Mouse (Mus musculus): Measurements from ENCODE around the gene Arhgap45. TPM values are rescaled to one million over a fixed set of nuclear protein-coding genes. Genes with fewer than 3 reads are reported as not detected.
"Not testable (repeated sequence)": the region's sequence is repeated elsewhere in the genome, so short reads cannot be mapped to it uniquely, and the experiment has no call there.

The Arhgap45 gene
- total RNA-seq, 2 experiments from 2014 or later = 7.1 to 8.5 TPM

DNA sequence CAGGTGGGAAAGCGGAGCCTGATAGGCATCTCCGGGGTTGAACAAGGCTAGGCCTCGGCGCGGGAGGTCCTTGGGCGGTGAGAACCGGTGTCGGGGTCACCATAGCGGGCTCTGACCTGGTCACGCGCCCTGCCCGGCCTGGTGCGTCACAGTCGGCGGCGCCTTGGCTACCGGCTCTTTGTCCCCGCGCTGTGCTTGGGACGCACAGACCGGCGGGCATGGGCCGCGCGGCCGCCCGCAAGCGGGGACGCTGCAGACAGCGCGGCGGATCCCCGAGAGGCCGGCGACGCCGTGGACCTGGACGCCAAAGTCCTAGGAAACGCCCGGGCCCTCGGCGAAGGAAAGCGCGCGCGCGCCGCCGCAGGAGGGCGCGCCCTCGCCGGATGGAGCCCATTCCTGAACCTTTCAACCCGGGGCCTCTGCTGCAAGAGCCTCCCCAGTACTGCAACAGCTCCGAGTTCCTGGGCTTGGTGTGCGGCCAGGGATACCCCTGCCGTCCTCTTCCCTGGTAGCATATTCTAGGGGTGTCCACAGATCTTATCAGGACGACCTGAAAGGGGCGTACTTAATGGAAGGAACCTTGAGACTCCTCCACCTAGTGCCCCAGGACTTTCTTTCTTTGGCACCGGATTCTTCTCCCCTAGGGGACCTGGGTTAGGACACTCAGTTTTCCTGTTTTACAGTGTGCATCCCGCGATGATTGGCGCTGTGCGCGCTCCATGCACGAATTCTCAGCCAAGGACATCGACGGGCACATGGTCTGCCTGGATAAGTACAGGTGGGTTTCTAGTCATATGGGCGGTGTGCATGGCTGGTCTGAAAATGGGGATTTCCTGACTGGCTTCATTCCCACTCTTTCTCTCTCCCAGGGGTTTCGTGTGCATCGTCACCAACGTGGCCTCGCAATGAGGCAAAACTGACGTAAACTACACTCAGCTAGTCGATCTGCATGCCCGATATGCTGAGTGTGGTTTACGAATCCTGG, 37.7 kb downstream of the Arhgap45 start:
- peak; percentile 48 to 62 for DNase-seq (ENCODE audit: low spot score in 2 of 2)

DNA sequence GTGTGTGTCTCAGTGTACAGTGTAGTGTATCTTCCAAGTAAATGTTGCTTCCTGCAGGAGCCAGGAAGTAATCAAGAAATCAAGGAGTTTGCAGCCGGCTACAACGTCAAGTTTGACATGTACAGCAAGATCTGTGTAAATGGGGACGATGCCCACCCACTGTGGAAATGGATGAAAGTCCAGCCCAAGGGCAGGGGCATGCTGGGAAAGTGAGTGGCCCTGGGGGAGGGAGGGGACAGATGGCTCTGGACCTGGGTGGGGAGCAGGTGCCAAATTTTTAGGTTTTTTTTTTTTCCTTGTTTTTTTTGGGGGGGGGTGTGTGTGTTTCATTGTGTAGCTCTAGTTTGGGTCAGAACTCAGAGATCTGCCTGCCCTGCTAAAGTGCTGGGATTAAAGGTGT, 38.5 kb downstream of the Arhgap45 start:
- not testable (repeated sequence) for DNase-seq (ENCODE audit: low spot score in 2 of 2)

DNA sequence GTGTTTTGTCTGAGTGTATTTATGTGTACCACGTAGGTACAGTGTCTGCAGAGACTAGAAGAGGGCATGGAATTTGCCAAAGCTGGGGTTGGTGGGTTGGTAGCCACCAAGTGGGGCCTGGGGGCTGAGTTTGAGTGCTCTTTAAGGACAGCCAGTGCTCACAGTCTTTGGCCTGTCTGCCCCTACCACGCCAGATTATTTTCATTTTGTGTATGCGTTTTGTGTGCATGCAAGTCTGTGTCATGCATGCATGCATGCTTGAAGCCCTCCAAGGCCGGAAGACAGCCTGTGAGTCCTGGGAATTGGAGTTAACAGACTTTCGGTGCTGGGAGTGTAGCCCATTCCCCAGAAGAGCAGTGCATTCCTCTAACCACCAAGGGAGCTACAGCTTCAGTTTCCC, 38.9 kb downstream of the Arhgap45 start:
- DNase-seq (ENCODE audit: low spot score in 2 of 2) = no peak

DNA sequence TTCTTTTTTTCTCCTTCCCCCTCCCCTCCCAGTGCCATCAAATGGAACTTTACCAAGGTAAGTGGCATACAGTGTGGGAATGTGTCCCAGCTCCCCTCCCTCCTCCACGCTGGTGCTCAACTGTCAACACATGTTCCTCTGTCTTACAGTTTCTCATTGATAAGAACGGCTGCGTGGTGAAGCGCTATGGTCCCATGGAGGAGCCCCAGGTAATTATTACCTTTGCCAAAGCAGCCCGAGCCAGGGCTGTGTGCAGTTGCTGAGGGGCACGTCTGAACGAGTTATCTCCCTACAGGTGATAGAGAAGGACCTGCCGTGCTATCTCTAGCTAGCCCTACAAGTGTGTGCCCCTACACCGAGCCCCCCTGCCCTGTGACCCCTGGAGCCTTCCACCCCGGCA, 39.4 kb downstream of the Arhgap45 start:
- no peak for DNase-seq (ENCODE audit: low spot score in 2 of 2)

DNA sequence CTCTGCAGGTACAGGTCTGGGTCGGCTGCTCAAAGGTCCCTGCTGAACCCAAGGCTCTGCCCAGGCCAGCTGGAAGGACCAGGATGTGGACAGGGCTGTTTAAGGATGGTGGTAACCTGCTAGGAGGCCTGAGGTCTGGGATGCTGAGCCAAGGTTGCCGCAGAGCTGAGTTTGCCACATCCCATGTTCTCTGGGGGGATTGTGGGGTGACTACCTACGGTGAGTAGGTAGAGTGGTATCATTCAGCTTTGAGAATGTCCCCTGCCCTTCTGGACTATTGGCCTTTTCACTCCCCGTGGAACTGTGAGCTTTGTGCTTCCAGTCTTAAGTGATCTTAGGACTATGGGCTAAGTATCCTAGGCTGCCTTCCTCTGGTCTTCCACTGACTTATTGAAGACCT, 40.1 kb downstream of the Arhgap45 start:
- DNase-seq (ENCODE audit: low spot score in 2 of 2) = no peak

DNA sequence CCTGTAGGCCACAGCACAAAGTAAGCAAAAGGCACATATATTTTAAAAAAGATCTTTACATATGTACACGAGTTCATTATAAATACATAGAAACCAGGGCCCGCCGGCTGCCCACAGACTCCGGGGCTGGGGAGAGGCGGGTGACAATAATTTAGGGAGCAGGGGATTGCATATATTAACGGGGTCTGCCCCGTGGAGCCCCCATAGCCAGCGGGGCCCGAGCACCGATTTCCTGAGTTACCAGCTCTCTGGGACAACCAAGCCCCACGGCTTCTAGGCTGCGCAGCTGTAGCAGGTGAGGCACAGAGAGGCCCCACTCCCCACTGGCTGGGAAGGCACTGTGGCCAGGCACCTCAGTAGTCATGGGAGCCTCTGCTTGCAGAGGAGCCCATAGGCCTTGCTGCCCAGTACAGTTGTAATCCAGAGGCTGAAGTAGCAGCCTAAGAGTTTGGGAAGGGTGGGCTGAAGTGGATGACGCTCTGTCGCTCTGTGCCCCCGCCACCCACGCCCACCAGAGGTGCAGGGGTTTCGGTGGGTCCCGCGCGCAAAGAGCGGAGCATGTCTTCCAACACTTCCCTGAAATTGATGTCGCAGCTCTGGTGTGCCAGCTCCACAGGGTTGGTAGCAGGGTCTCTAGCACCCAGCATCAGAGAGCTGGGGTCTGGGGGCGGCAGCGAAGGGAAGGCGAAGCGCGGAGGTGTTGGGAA, 40.7 kb downstream of the Arhgap45 start:
- no peak for DNase-seq (ENCODE audit: low spot score in 2 of 2)

DNA sequence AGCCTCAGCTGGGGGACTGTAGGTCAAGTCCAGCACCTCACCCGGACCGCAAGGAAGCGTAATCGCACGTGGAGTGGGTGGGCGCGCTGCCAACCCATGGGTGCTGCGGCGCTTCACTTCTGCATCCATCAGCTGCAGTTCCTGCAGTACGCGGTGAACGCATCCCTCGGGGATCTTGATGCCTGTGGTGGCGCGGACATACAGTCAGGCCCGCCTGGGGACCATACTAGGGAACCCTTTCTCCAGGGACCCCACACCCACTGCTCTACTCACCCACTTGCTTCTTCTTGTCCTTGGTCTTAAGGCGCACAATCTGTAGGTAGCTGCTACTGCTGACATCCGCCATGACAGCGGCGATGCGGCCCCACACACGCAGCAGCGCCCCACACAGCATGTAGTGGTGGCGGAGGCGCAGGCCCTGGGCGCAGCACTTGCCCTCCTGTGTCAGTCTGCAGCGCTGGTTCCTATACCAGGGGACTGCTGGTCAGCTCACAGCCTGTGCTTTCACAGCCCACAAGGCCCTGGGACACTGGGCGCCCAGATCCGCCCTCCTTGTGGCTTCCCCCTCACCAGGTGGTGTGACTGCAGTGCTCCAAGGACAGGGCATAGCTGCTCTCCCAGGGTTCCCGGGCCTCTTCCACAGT, 41.4 kb downstream of the Arhgap45 start:
- no peak for DNase-seq (ENCODE audit: low spot score in 2 of 2)

DNA sequence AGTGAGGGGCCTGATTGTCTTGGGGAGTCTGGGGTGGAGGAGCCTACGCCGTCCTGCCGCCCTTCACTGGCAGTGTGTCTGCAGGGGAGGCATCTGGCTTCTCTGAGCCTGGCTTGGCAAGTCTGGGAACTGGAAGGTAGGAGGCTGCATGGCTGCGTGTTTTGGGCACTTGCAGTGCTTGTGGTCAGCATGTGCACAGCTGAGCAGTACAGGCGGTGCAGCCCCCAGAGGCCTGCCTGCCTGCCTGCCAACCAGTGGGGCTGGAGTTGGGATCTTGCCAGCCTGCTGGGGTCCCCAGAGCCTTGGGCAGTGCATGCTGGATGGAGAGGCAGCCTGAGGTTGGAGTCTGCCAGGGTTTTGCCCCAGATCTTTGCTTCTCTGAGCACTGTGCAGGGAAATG, 46.7 kb downstream of the Arhgap45 start:
- no peak for DNase-seq (ENCODE audit: low spot score in 2 of 2)

DNA sequence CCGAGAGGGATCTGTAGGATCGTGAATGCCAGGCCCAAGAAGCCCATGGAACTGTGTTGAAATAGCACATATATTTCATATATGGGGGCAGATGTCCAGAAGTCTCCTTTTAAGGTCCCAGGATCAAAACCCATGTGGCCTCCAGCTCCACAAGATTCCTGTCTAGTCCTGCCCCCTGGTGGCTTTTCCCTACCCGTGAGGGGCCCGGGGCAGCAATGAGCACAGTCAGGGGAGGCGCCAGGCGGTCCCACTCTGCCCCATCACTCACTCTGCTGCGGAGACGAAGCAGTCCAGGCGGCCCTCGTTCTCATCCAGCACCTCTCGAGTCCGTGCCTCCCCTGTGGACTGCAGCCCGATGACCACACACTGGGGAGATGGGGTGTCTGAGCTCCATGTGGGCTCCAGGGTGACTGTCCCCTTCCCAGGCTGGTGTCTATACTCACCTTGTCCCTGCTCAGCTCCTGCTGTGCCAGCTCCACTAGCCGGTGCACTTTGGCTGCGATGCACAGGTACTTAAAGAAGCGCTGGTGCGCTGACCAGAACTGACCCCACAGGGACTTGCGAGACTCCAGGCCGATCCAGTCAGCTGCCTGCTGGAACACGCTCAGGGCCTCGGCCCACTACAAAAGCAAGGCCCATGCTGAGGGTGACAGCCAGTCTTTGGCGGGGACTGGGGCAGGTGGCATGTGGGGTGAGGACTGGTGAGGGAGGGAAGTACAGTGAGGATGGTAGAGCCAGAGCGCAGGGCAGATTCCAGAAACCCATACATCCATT, 47.6 kb downstream of the Arhgap45 start:
- DNase-seq (ENCODE audit: low spot score in 2 of 2) = no peak

DNA sequence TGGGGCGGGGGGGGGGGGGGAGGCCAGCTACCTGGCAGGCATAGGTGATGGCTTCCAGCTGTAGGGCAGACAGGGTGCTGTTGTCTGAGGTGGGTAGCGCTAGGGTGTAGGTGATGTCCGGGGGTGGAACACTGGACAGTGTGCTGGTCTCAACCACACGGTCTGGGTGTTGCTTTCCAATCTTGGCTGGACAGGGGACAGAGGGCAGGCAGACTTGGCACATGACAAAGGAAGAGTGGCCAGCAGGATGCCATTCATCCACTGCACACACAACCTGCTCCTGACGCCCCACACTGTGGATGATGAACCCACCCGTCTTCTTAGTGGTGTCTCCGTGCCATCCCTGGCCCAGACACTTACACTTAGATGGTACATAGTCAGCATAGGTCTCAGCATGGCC, 52.8 kb downstream of the Arhgap45 start:
- no peak for DNase-seq (ENCODE audit: low spot score in 2 of 2)

DNA sequence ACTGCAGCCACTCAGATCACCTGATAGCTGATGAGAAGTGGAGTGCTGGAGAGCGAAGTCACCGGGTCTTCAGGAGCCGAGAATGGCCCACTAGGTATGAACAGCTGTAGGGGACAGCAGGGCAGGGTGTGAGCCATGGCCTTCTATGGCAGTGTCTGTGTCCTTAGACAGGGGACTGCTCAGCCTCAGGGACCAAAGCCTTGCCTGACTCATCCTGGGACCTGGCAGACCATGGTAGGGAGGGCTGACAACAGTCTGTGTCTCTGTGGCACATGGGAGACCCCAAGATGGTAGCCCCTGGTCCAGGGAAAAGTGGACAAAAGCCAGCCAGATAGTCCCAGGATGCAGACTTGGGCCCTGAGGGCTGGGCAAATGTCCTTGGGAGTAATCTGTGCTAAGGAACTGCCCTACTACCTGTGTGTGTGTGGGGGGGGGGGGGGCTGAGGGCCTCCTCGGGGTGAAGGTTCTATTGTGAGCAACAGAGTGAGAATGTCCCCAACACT, 53.5 kb downstream of the Arhgap45 start:
- no peak for DNase-seq (ENCODE audit: low spot score in 2 of 2)

DNA sequence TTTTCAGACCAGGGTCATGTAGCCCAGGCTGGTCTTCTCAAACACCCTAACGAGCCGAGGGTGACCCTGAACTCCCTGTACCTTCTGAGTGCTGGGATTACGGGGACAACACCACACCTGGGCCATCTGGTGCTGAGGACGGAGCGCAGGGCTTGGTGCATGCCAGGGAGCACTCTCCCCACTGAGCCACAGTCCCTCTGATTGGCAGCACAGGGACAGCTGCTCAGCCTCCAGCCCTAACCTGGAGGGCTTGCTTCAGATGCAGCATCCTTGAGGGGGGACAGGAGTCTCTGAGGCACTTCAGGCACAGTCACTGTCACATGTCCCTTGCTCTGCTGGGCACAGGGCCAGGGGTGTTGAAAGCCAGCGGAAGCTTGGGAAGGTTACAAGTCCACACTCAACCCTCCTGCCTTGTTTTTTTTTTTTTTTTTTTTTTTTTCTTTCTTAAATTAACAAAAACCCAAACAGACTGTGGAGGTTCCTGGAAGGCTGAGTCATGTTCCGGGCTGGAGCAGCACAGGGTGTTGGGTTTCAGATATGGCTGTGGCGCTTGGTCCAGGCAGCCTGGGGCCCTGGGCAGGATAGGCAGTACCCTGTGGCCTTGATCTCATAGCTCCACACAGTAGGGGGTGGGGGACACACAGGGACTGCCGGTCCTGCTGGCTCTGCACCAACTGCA, 54.5 kb downstream of the Arhgap45 start:
- peak; percentile 64 to 85 for DNase-seq (ENCODE audit: low spot score in 2 of 2)

DNA sequence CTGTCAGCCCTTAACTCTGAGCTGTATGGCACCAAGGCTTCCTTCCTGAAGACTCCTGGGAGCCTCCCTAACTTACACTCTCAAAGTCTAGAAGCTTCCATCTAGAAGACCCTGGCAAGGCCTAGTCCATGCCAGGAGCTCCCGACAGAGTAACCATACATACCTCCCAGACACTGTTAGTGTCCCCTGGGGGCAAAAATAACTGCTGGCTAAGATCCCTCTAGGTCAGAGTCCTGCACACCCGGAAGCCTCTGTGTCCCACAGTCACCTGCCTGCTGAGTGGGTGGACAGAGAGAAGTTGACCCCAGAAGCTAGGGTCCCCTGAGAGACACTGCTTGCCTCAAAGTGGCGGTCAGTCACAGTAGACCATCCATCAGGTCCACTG, 55.1 kb downstream of the Arhgap45 start:
- no peak for DNase-seq (ENCODE audit: low spot score in 2 of 2)

DNA sequence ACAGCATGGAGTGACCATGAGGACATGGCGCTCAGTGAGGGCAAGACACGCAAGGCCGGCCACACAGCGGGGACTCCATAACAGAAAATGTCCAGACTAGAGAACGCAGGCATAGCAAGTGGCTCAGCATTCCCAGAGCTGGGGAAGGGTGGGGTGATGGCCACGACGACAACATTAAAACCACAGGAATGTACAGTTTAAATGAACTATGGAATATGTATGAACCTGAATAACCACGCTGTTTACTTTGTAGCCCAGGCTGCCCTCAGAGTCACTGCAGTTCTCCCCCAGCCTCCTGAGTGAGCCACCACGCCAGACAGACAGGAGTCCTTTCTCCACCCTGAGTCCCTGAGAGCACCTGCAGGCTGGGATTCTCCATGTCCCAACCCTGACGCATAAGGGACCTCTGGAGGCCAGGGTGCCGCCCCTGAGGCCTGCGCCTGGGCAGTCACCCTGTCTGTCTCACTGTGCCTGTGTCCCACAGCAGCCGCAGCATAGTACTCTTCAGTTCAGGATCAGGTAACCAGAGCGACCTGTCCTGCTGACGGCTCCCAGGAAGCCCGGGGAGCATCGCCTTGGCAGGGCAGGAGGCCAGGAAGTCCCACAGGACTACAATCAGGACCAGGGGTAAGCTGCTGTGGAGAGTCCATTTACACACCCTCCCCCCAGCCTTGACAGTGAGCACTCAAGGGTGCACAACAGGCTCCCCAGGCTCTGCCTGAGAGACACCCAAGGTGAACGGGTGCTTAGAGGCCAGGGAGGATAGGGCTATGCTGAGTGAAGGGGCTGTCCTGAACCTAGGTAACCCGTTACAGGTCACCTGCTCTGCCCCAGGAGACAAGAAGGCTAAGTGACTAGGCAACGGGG, 56.4 kb downstream of the Arhgap45 start:
- no peak for DNase-seq (ENCODE audit: low spot score in 2 of 2)

DNA sequence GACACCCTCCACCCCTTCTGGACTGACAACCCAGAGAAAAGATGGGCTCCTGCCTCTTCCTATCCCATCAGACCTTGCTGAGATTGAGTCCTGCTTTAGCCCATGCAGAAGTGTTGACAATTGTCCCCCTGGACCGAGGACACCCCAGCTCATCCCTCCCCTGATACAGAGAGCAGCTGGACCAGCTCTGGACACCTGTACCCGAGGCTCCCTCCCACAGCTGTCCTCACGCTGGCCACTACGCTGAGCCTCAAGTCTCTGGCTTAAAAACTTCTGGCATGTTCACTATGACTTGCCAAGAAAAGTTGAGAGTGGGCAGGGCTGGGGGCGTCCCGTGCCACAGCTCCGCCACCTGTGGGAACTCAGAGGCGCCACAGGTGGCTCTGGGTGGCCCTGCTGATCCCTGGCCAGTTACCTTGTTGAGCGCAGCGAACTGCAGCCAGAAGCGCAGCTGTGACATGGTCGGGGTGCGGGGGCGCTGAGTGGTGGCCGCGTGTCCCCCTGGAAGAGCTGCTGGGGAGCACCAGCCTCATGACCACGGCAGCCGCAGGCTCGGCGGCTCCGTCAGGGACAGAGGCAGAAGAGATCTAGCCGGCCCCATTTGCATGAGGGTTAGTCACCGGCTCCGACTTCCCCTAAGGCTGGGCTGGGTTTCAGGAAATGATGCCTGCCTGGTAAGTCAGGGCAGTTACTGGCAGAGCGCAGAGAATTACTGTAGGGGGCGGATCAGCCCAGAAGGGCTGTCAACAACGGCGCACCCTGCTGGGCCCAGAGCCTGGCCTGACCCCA, 58.6 kb downstream of the Arhgap45 start:
- DNase-seq (ENCODE audit: low spot score in 2 of 2) = peak in 1 of 2 experiments; percentile 65

DNA sequence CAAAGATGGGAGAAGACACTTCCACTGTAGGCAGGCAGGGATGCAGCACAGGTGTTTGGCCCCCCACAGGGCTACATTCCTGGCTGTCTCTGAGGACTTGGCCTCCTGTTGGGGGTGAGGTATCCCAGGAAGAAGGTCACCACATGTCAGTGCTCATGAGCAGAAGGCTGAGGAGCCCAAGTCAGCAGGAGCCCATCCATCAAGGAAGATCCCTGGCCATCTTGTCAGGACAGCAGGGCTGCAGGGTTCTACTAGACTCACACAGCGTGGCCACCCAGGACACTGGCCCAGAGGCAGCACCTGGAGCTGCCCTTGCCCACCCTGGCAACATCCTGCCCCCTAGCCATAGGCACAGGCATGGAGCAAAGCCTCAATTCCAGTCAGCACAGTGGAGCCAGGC, 59.5 kb downstream of the Arhgap45 start:
- DNase-seq (ENCODE audit: low spot score in 2 of 2) = no peak

DNA sequence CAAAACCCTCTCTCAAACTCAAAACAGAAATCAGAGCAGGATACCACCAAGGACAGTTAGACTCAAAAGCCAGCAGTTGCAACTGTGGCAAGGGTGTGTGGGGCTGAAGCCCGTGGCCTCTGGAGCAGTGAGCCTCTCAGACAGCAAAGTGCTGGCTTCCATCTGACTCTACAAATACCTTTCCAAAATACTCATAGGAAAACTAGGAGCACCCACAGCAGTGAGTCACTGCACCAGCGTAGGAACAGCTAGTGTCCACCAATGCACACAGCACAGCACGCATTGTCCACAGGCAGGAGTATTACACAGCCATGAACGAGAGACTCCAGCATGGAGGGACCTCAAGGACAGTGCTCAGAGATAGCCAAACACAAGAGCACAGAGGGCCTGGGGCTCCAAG, 59.9 kb downstream of the Arhgap45 start:
- no peak for DNase-seq (ENCODE audit: low spot score in 2 of 2)

DNA sequence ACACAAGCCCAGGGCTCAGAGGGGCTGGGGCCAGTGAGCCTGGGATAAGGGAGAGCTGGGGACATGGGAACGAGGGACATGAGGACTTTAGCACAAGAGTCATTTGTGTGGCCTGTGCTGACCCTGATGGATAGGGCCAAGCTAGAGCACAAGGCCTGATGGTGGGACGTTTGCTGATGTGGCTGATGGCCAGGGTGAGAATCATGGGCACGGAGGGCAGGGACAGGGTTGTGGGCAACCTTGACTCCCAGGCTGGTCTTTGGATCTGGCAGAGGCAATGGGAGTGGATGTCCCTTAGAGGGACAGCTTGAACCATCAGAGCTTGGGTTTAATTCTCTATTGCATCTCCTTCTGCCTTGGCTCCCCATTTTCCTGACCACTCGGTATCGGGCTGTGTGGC, 60.9 kb downstream of the Arhgap45 start:
- DNase-seq (ENCODE audit: low spot score in 2 of 2) = no peak

DNA sequence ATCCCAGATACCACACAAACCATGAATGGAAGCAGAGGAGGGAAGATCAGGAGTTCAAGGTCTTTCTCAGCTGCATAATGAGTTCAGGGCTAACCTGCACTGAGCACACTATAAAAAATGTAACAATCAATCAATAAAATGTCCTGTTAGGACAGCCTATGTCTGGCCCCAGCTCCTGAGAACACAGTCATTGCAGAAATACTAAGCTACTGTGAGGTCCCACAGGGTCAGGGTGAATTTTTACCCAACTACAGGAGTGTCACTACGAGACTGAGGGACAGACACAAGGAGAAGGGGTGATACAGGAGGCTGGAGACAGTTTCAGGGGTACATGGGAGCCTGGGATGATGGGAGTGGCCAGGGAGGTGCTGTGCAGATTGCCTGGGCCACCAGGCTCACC, 61.9 kb downstream of the Arhgap45 start:
- no peak for DNase-seq (ENCODE audit: low spot score in 2 of 2)

Measured in adrenal gland, postnatal 4 days (tissue).